Mouse (Mus musculus) heart, adult 2 months (tissue): ENCODE data around the gene Slc6a13.

ENCODE experiments used
- CTCF ChIP-seq: fragments of 200-600 bp; IDR thresholded peaks from 2 replicates; pipeline ENCODE4 v1.8.1; 2022; ENCODE audit warnings: antibody characterized with exemption, mild to moderate bottlenecking, moderate library complexity
- EP300 ChIP-seq: fragments of 200-500 bp; IDR thresholded peaks from 2 replicates; pipeline ENCODE4 v1.6.1; 2011; ENCODE audit warnings: low read depth, low read length, control low read depth; ENCODE audit not compliant: insufficient read depth

DNA sequence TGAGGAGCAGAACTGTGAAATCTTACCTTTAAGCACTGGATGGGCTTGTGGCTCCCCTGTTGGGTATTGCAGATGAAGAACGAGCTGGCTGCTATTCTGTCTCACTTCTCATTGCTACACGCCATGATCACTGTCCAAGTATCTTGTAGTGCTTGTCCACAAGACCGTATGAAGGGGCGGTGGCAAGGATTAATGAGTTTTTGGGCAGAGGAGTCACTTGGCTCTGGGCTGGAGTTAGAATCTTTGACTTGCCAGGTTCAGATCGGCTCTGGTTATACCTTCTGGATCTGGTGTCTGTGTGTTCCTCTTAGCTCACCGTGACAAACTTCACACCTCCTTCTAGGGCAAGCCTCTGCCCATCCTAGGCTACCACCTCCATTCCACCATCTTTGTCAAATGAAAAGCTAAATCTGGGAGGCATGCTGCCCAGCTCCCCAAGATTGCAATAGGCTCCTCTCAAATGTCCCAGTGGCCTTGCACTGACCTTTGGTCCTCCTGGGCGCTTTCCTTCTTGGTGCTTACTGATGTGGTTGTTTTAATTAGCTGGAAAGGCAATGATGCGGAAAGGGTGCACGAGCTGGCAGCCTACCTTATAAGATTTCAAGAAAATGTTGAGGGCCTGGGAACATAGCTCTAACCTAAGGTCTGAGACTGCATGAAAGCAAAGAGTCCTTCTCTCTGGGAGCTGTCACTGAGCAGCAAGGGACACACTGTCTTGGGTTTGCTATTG is 22.5 kb downstream of the Slc6a13 start:
- TF ChIP-seq EP300: no peak
- TF ChIP-seq CTCF: no peak
